Mouse (Mus musculus): ENCODE data around the gene Stk24. TPM values are rescaled to one million over a fixed set of nuclear protein-coding genes. Genes with fewer than 3 reads are reported as not detected.

Stk24 gene
- polyA plus RNA-seq, 1 experiment from 2014 or later = 51.5 TPM

- WGBS = 16% methylated on average over 3 of the region's 3 CpGs
Observed at GRCm38 (mm10) chr14:121359015-121359414, 20.8 kb downstream of the Stk24 start.

GRCm38 (mm10) chr14:121358327-121358726 is 21.5 kb downstream of the Stk24 start:
- Histone ChIP-seq H3K36me3 (ENCODE audit: control insufficient read depth, insufficient read depth, low read length) (0 out of 2 replicates have a peak, but pooled peaks cover 3% of the 10 kb centered on the region), H3K4me3 (ENCODE audit: low read length) (no peak overlapping the region), H3K27ac (ENCODE audit: low read depth, low read length) (no peak overlapping the region), H3K4me2 (replicated peaks; ENCODE audit: low read depth, low read length) (no peak overlapping the region), H3K9me3 (ENCODE audit: control insufficient read depth, low read length) (no peaks in the 10 kb centered on the region), H3K9ac (ENCODE audit: low read depth, low read length) (no peak overlapping the region), H3K27me3 (ENCODE audit: control insufficient read depth, insufficient read depth, low read length) (no peaks in the 10 kb centered on the region), H3K4me1 (ENCODE audit: control insufficient read depth, insufficient read depth, low read length) (peaks cover 28% of the 10 kb centered on the region)
- no peak for ATAC-seq (ENCODE audit: low FRiP score, low TSS enrichment)
- WGBS = 70% methylated on average over 1 of the region's 1 CpGs

More at GRCm38 (mm10) chr14:121359015-121359414, 20.8 kb downstream of the Stk24 start:
- H3K27me3 ChIP-seq (ENCODE audit: control insufficient read depth, insufficient read depth, low read length) = no peaks in the 10 kb centered on the region
- H3K9ac ChIP-seq (ENCODE audit: low read depth, low read length) = no peak overlapping the region
- no peak overlapping the region for H3K27ac ChIP-seq (ENCODE audit: low read depth, low read length)
- H3K4me2 ChIP-seq (replicated peaks; ENCODE audit: low read depth, low read length) = no peak overlapping the region
- no peak for ATAC-seq (ENCODE audit: low FRiP score, low TSS enrichment)
- no peaks in the 10 kb centered on the region for H3K9me3 ChIP-seq (ENCODE audit: control insufficient read depth, low read length)
- 0 out of 2 replicates have a peak, but pooled peaks cover 3% of the 10 kb centered on the region for H3K36me3 ChIP-seq (ENCODE audit: control insufficient read depth, insufficient read depth, low read length)
- H3K4me3 ChIP-seq (ENCODE audit: low read length) = no peak overlapping the region
- peaks cover 28% of the 10 kb centered on the region for H3K4me1 ChIP-seq (ENCODE audit: control insufficient read depth, insufficient read depth, low read length)

GRCm38 (mm10) chr14:121356336-121356862 is 23.4 kb downstream of the Stk24 start:
- H3K27me3 ChIP-seq (ENCODE audit: control insufficient read depth, insufficient read depth, low read length) = no peaks in the 10 kb centered on the region
- no peak overlapping the region for H3K4me2 ChIP-seq (replicated peaks; ENCODE audit: low read depth, low read length)
- H3K4me3 ChIP-seq (ENCODE audit: low read length) = no peak overlapping the region
- no peaks in the 10 kb centered on the region for H3K36me3 ChIP-seq (ENCODE audit: control insufficient read depth, insufficient read depth, low read length)
- WGBS = 61% methylated on average over 8 of the region's 8 CpGs
- no peak for ATAC-seq (ENCODE audit: low FRiP score, low TSS enrichment)
- no peaks in the 10 kb centered on the region for H3K9me3 ChIP-seq (ENCODE audit: control insufficient read depth, low read length)
- H3K4me1 ChIP-seq (ENCODE audit: control insufficient read depth, insufficient read depth, low read length) = peaks cover 38% of the 10 kb centered on the region
- no peak overlapping the region for H3K9ac ChIP-seq (ENCODE audit: low read depth, low read length)
- no peak overlapping the region for H3K27ac ChIP-seq (ENCODE audit: low read depth, low read length)

- Histone ChIP-seq H3K9ac (ENCODE audit: low read depth, low read length) (no peak overlapping the region), H3K4me1 (ENCODE audit: control insufficient read depth, insufficient read depth, low read length) (peaks cover 39% of the 10 kb centered on the region), H3K27me3 (ENCODE audit: control insufficient read depth, insufficient read depth, low read length) (no peaks in the 10 kb centered on the region), H3K27ac (ENCODE audit: low read depth, low read length) (no peak overlapping the region), H3K4me3 (ENCODE audit: low read length) (no peak overlapping the region), H3K36me3 (ENCODE audit: control insufficient read depth, insufficient read depth, low read length) (no peaks in the 10 kb centered on the region), H3K4me2 (replicated peaks; ENCODE audit: low read depth, low read length) (no peak overlapping the region), H3K9me3 (ENCODE audit: control insufficient read depth, low read length) (no peaks in the 10 kb centered on the region)
- WGBS = 17% methylated on average over 6 of the region's 6 CpGs
- ATAC-seq (ENCODE audit: low FRiP score, low TSS enrichment) = no peak
Observed at GRCm38 (mm10) chr14:121355732-121356131, 24.1 kb downstream of the Stk24 start.

GRCm38 (mm10) chr14:121353648-121354377 is 26.0 kb downstream of the Stk24 start:
- no peak overlapping the region for H3K4me2 ChIP-seq (replicated peaks; ENCODE audit: low read depth, low read length)
- no peak for ATAC-seq (ENCODE audit: low FRiP score, low TSS enrichment)
- WGBS = 74% methylated on average over 10 of the region's 10 CpGs
- no peak overlapping the region for H3K4me3 ChIP-seq (ENCODE audit: low read length)
- no peaks in the 10 kb centered on the region for H3K9me3 ChIP-seq (ENCODE audit: control insufficient read depth, low read length)
- H3K27ac ChIP-seq (ENCODE audit: low read depth, low read length) = 0 out of 2 replicates have a peak overlapping the region, but pooled peaks have one; percentile 10
- no peak overlapping the region for H3K9ac ChIP-seq (ENCODE audit: low read depth, low read length)
- no peaks in the 10 kb centered on the region for H3K36me3 ChIP-seq (ENCODE audit: control insufficient read depth, insufficient read depth, low read length)
- peaks cover 27% of the 10 kb centered on the region for H3K4me1 ChIP-seq (ENCODE audit: control insufficient read depth, insufficient read depth, low read length)
- no peaks in the 10 kb centered on the region for H3K27me3 ChIP-seq (ENCODE audit: control insufficient read depth, insufficient read depth, low read length)

- Histone ChIP-seq H3K9me3 (ENCODE audit: control insufficient read depth, low read length) (no peaks in the 10 kb centered on the region), H3K4me3 (ENCODE audit: low read length) (no peak overlapping the region), H3K9ac (ENCODE audit: low read depth, low read length) (no peak overlapping the region), H3K27me3 (ENCODE audit: control insufficient read depth, insufficient read depth, low read length) (no peaks in the 10 kb centered on the region), H3K4me1 (ENCODE audit: control insufficient read depth, insufficient read depth, low read length) (peaks cover 33% of the 10 kb centered on the region), H3K4me2 (replicated peaks; ENCODE audit: low read depth, low read length) (no peak overlapping the region), H3K27ac (ENCODE audit: low read depth, low read length) (no peak overlapping the region), H3K36me3 (ENCODE audit: control insufficient read depth, insufficient read depth, low read length) (no peaks in the 10 kb centered on the region)
- ATAC-seq (ENCODE audit: low FRiP score, low TSS enrichment) = no peak
- WGBS = 82% methylated on average over 6 of the region's 6 CpGs
Observed at GRCm38 (mm10) chr14:121352744-121353143, 27.1 kb downstream of the Stk24 start.

- H3K36me3 ChIP-seq (ENCODE audit: control insufficient read depth, insufficient read depth, low read length) = no peaks in the 10 kb centered on the region
- H3K9ac ChIP-seq (ENCODE audit: low read depth, low read length) = no peak overlapping the region
- no peak for ATAC-seq (ENCODE audit: low FRiP score, low TSS enrichment)
- no peaks in the 10 kb centered on the region for H3K27me3 ChIP-seq (ENCODE audit: control insufficient read depth, insufficient read depth, low read length)
- no peak overlapping the region for H3K4me2 ChIP-seq (replicated peaks; ENCODE audit: low read depth, low read length)
- H3K4me3 ChIP-seq (ENCODE audit: low read length) = no peak overlapping the region
- WGBS = 71% methylated on average over 4 of the region's 4 CpGs
- H3K27ac ChIP-seq (ENCODE audit: low read depth, low read length) = no peak overlapping the region
- H3K9me3 ChIP-seq (ENCODE audit: control insufficient read depth, low read length) = no peaks in the 10 kb centered on the region
- H3K4me1 ChIP-seq (ENCODE audit: control insufficient read depth, insufficient read depth, low read length) = peaks cover 30% of the 10 kb centered on the region
Observed at GRCm38 (mm10) chr14:121351737-121352136, 28.1 kb downstream of the Stk24 start.

GRCm38 (mm10) chr14:121350011-121350410 is 29.8 kb downstream of the Stk24 start:
- Histone ChIP-seq H3K4me3 (ENCODE audit: low read length) (no peak overlapping the region), H3K27me3 (ENCODE audit: control insufficient read depth, insufficient read depth, low read length) (no peaks in the 10 kb centered on the region), H3K9ac (ENCODE audit: low read depth, low read length) (no peak overlapping the region), H3K4me1 (ENCODE audit: control insufficient read depth, insufficient read depth, low read length) (peaks cover 32% of the 10 kb centered on the region; the same call in 1 of the 2 replicates), H3K27ac (ENCODE audit: low read depth, low read length) (no peak overlapping the region), H3K36me3 (ENCODE audit: control insufficient read depth, insufficient read depth, low read length) (no peaks in the 10 kb centered on the region), H3K9me3 (ENCODE audit: control insufficient read depth, low read length) (no peaks in the 10 kb centered on the region), H3K4me2 (replicated peaks; ENCODE audit: low read depth, low read length) (no peak overlapping the region)
- no peak for ATAC-seq (ENCODE audit: low FRiP score, low TSS enrichment)
- 68% methylated on average over 8 of the region's 8 CpGs for WGBS

- H3K4me1 ChIP-seq (ENCODE audit: control insufficient read depth, insufficient read depth, low read length) = peaks cover 39% of the 10 kb centered on the region
- H3K9ac ChIP-seq (ENCODE audit: low read depth, low read length) = no peak overlapping the region
Observed at GRCm38 (mm10) chr14:121349291-121349690, 30.5 kb downstream of the Stk24 start.

More at GRCm38 (mm10) chr14:121349291-121349690, 30.5 kb downstream of the Stk24 start:
- Histone ChIP-seq H3K9me3 (ENCODE audit: control insufficient read depth, low read length) (no peaks in the 10 kb centered on the region), H3K27me3 (ENCODE audit: control insufficient read depth, insufficient read depth, low read length) (no peaks in the 10 kb centered on the region), H3K36me3 (ENCODE audit: control insufficient read depth, insufficient read depth, low read length) (no peaks in the 10 kb centered on the region), H3K4me2 (replicated peaks; ENCODE audit: low read depth, low read length) (no peak overlapping the region), H3K27ac (ENCODE audit: low read depth, low read length) (no peak overlapping the region), H3K4me3 (ENCODE audit: low read length) (no peak overlapping the region)
- 83% methylated on average over 5 of the region's 5 CpGs for WGBS
- no peak for ATAC-seq (ENCODE audit: low FRiP score, low TSS enrichment)

Measured in kidney, embryonic 14.5 days (tissue).